Mouse (Mus musculus) left cerebral cortex, postnatal 4 days (tissue): ENCODE results near the gene Cpa4. TPM values are rescaled to one million over a fixed set of nuclear protein-coding genes. Genes with fewer than 3 reads are reported as not detected.
A peak's percentile ranks its signal among the peaks of the same experiment; 100 is the strongest.

ENCODE experiments used
- DNase-seq: peaks from one replicate; pipeline ENCODE4 v3.0.0-alpha.2; 2022
- intact Hi-C: fragments of 180-260 bp; cut with DNase I; formaldehyde crosslinking; loops from one replicate; pipeline ENCODE4 v1.15.1; 2025
- total RNA-seq, 2 experiments: library from RNA; stranded (reverse); gene quantifications; 2 replicates each; pipeline ENCODE4 v1.2.3; 2021

The Cpa4 gene
- total RNA-seq, result under 1 TPM in 1 of 2 experiments, not detected in 1; 0.24 TPM

GRCm38 (mm10) chr6:30568069-30568468, at the start of gene Cpa4:
Gene Cpa4 (plus strand): TSS chr6:30568369.
- intact Hi-C loops, result no loop called here
- no peak for DNase-seq

DNA sequence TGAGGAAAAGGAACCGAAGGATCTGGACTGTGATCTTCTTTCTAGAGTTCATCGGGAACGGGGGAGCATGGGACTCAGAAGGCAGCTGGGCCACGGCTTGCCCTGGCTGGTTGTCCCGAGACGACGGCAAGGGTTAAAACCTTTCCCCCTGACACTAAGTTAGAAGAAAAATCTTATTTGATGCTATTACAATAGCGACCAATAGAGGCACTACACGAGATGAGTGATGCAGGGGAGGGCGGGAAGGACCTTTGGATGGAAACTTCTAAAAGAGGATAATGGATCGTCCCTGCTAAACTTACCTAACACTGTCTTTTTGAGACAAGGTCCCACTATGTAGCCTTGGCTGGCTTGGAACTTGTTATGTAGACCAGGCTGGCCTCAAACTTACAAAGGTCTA, 47.8 kb upstream of the Cpa4 start:
- DNase-seq, result no peak
- intact Hi-C loops, result no loop called here

DNA sequence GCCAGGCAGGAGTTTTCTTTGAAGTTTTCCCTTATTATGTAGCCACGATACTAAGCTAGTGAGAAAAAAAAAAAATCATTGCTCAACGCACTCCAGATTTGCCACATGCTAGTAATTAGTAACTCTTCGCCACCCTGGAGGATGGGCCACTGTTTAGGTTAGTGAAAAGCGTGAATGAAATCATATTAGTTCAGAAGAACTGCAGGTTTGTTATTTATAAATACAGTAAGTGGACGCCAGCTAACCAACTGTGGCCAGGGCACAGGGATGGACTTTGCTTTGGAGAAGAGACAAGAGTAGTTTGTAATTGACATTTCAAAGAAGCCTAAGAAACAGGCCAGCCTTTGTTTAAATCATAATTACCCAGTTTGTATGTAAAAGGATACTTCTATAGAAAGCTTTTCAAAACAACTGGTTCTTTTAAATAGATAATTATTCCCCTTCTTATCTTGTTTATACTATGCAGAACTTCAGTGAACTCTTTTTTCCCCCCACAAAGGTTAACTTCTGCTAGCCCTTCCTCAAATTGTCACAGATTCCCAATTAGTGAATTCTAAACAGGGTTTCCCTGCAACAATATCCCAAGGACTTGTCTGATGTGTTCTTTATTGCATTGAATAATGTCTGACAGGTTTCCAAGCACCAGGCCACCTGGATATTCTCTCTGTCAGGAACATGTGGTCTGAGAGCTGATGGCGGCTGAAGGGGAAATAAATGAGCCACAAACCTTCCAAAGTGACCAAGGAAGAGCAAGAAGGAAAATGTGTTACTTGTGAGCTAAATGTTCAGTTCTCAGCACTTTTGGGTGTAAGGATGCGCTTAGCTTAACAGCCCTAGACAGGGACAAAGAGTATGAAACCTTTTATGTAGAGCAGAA, 42.5 kb upstream of the Cpa4 start:
- no peak for DNase-seq
- intact Hi-C loops, result no loop called here

DNA sequence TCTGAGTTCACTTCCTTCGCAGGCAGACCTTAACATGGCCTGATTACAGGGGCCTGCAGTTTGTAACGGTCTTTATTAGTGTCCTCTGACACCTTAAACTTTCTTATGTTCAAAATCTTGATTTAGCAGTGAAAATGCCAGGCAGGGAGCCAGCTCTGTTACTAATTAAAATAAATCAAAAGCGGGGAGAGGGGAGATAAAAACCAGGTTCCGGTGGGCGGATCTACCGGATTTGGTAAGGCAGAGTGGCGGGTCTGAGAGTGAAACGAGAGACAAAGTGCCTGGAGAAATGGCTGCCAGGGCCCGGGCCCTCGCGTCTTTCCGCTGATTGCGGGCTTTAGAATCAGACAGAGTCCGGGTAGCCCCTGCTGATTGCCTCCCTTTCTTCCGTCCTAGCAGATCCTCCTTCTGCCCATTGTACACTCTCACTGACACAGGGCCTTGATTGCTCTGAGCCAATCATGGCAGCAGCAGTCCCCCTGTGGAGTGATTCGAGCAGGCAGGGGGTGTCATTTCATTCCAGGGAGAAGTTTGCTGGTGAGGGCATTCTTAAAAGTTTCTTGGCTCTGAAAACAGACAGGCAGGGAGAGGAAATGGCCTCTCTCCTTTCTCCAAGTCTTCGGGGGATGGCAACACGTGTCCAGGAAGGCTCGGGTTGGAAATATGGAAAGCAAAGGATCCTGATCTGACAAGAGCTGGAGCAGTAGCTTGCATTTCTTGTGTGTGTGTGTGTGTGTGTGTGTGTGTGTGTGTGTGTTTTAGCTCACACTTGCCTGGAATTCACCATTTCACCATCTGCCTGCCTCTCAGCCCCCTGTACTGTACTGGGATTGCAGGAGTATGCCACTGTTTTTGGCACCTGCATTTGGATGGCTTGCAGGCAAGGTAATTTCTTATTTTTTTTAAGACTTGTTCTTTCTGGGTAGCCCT, 41.3 kb upstream of the Cpa4 start:
- intact Hi-C loops, result no loop called here
- DNase-seq, result peak; percentile 25

- intact Hi-C loops, result no loop called here
- no peak for DNase-seq
Measured at GRCm38 (mm10) chr6:30528800-30529199, 39.4 kb upstream of the Cpa4 start.

- intact Hi-C loops, result no loop called here
- no peak for DNase-seq
Measured at GRCm38 (mm10) chr6:30535340-30535739, 32.8 kb upstream of the Cpa4 start.

GRCm38 (mm10) chr6:30538240-30538639, 29.9 kb upstream of the Cpa4 start:
- no peak for DNase-seq
- intact Hi-C loops, result no loop called here

GRCm38 (mm10) chr6:30538800-30539199, 29.4 kb upstream of the Cpa4 start:
- intact Hi-C loops, result no loop called here
- no peak for DNase-seq

- no peak for DNase-seq
Measured at GRCm38 (mm10) chr6:30541009-30541799, 27.0 kb upstream of the Cpa4 start, which contains the start of gene Cpa2. Gene Cpa2 (plus strand): TSS chr6:30541582.

DNA sequence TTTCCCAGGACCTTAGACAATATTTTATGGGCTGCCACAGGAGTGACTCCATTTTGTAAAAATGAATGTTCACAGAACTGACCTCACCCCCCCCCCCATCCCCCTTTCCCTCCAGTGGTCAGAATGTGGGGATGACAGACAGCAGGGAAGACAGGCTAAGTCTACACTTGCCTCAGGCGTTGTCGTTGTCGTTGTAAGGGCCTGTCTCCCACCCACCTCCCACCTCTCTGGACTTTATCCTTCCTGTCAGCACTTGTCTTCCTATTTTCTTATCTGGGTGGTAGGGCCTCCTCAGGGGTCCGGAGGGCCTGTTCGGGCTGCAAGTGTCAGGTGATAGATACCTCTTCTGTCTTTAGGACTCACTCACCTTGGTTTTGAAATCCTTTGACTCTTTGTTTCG, 25.9 kb upstream of the Cpa4 start:
- intact Hi-C loops, result loop anchor here (10.0 kb wide), 1 partner anchor 67 kb away; no protein-coding TSS in a partner anchor

More at GRCm38 (mm10) chr6:30541009-30541799, 27.0 kb upstream of the Cpa4 start, which contains the start of gene Cpa2:
- intact Hi-C loops, result loop anchor here (10.0 kb wide), 1 partner anchor 66 kb away; no protein-coding TSS in a partner anchor

DNA sequence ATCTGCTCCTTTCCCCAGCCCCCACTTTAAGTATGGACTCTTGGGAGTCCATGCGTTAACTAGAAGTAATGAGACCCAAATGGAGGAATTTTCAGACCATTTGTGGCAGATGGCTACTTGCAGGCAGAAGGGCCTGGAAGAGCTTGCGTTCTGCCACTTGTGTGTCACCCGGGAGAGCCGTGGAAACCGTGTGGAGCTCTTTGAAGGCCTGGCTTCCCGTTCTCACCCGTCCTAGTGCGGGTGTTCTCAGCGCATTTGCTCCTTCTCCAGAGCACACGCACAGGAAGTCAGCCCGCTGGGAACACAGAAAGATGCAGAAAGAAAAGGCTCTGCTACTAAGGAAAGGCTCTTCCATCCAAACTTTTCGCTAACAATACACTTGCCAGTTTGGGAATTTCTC, 25.1 kb upstream of the Cpa4 start:
- DNase-seq, result no peak
- intact Hi-C loops, result loop anchor here (10.0 kb wide), 1 partner anchor 68 kb away; no protein-coding TSS in a partner anchor

More for the DNA sequence above, 25.9 kb upstream of the Cpa4 start:
- DNase-seq, result no peak

GRCm38 (mm10) chr6:30543851-30544250, 24.3 kb upstream of the Cpa4 start:
- DNase-seq, result no peak
- intact Hi-C loops, result loop anchor here (10.0 kb wide), 1 partner anchor 69 kb away; no protein-coding TSS in a partner anchor

GRCm38 (mm10) chr6:30545689-30546088, 22.5 kb upstream of the Cpa4 start:
- intact Hi-C loops, result loop anchor here (10.0 kb wide), 1 partner anchor 71 kb away; no protein-coding TSS in a partner anchor
- no peak for DNase-seq

GRCm38 (mm10) chr6:30546571-30547273, 21.4 kb upstream of the Cpa4 start:
- intact Hi-C loops, result loop anchor here (10.0 kb wide), 1 partner anchor 72 kb away; no protein-coding TSS in a partner anchor
- DNase-seq, result peak; percentile 48

DNA sequence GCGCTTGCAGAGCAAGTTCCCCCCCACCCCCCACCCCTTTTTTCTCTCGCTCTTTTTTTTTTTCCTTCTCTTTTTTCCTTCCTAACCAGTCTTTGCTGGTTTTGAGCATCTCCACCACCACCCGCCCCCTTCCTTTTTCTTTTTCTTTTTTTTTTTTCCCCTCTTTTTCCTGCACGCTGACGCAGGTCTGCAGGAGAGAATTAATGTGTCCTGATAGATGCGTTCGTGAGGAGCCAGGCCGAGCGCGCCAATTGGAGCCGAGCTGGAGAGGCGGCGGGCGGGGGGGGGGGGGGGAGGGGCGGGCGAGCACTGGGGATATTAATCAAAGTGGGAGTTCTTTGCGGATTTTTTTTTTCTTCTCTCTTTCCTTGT, 20.9 kb upstream of the Cpa4 start:
- intact Hi-C loops, result loop anchor here (10.0 kb wide), 1 partner anchor 72 kb away; no protein-coding TSS in a partner anchor
- DNase-seq, result peak; percentile 73

DNA sequence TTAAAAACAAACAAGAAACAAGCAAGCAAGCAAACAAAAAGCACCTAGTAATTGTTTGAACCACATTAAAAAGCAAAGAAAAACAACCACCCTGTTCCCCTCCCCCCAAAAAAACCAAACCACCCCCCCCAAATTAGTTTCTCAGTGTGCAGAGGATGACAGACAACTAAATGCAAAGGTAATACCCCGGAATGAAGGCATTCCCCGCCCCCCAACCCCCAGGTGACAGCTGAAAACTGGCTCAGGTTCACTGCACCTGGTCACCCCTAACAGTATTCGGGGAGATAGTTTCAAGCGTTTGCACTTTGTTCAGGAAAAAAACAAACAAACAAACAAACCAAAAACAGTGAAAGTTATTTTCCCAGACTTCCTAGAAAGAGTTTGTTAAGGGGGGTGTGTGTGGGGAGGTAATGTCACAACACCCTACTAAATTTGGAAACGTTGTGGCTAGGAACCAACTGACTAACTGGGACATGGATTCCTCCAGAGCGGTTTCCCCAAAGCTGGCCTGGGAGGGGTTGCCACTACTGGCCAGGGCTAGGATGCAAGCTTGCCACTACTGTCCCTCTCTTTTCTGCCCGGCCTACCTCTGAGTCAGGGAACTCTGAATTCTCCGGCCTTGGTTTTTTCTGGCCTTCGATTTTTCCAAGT, 20.4 kb upstream of the Cpa4 start:
- no peak for DNase-seq
- intact Hi-C loops, result loop anchor here (10.0 kb wide), 1 partner anchor 73 kb away; no protein-coding TSS in a partner anchor

GRCm38 (mm10) chr6:30549231-30549761, 18.9 kb upstream of the Cpa4 start:
- intact Hi-C loops, result loop anchor here (10.0 kb wide), 1 partner anchor 74 kb away; no protein-coding TSS in a partner anchor
- no peak for DNase-seq

DNA sequence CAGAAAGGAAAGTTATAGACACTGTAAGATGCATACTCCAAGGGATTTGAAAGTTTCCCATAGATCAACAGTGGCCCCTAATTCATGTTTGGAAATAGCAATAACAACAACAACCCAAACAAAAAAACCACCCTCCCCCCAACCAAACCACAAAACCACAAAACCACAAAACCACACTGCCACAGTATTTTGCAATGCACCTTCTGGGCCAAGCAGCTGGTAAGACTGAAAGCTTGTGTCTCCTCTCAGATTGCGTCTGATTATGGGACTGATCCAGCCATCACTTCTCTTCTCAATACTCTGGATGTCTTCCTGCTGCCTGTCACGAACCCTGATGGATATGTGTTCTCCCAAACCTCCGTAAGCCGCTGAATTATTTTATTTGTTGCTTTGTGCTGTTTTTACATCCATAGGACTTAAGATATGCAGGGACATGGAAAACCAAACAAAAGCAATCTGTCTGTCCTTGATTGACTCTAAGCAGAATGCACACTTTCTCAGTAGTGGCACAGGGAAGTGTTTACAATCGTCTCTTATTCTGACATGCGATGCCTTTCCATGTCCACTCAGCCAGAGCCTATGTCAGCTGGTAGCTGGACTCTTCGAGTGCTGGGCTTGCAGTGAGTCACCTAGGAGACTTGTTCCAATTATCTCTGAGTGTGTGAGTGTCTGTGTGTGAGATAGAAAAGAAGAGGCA, 17.5 kb upstream of the Cpa4 start:
- intact Hi-C loops, result no loop called here
- no peak for DNase-seq
